Mouse (Mus musculus) liver (tissue): ENCODE data around the gene Gnl1.
"Not testable (repeated sequence)": the region's sequence is repeated elsewhere in the genome, so short reads cannot be mapped to it uniquely, and the experiment has no call there.

ENCODE experiments used
- DNase-seq: peaks from one replicate; pipeline ENCODE4 v3.0.0-alpha.2; 2020; ENCODE audit warnings: mixed read lengths

Gene Gnl1

DNA sequence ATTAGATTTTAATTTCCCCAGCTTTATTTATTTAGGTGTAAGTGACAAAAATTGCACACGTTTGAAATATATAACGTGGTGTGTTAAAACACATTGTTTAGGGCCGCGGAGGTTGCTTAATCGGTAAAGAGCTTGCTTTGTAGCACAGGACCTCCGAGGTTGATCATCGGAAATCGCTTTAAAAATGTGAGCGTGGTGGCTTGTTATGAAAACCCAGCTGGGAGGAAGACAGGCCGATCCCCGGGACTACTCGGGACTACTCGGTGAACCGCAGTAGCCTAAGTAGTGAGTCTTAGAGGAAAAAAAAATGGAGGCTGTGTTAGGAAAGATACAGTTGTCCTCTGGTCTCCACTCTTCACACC lies 15.2 kb downstream of the Gnl1 start:
- peak; percentile 34 for DNase-seq

DNA sequence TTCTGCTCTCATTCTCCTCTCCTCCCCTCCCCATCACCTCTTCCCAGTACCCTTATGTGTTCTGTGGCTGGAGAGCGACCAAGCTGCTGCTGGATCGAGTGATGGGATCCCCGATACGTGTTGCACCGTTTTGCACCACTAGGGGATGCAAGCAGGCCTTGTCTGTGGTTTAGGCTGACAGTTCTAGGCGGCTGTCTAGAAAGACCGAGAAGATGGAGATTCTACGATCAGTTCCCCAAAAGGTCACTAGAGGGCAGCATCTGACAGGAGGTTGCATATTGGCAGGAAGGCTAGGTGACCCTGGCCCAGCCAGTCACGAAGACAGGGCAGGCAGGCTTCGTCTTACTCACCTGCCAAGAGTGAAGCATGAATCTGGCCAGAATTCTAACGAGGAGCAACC lies 17.3 kb downstream of the Gnl1 start:
- DNase-seq, result peak; percentile 94

DNA sequence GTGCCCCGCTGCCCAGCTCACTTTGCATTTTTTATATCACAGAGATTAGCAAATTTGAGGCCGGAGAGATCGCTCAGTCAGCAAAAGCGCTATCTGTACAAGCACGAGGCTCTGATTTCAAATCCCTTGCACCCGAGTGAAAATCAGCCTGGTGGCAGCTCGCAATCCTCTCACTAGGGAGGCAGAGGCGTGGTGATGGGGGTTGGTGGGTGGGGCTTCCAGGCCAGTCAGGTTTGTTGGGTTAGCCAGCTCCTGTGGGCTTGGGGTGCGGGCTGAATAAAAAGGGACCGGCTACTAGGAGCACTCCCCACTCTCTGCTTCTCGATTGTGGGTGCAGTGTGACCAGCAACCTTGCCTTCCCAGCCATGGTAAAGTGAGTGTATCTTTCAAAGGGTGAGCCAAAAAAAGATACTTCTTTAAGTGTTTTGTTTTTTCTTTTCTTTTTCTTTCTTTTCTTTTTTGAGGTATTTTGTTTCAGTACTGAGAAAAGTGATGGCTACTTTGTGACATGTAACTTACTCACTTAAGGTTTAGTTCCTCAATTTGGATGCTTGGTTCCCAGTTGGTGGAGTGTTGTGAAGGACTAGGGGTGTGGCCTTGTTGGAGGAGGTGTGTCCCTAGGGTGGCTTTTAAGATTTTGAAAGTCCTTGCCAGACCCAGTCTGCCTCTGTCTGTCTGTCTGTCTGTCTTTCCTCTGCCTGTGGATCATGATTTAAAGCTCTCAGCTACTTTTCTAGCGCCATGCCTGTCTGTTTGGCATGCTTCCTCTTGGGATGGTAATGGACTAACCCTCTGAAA lies 18.3 kb downstream of the Gnl1 start:
- peak; percentile 85 for DNase-seq

DNA sequence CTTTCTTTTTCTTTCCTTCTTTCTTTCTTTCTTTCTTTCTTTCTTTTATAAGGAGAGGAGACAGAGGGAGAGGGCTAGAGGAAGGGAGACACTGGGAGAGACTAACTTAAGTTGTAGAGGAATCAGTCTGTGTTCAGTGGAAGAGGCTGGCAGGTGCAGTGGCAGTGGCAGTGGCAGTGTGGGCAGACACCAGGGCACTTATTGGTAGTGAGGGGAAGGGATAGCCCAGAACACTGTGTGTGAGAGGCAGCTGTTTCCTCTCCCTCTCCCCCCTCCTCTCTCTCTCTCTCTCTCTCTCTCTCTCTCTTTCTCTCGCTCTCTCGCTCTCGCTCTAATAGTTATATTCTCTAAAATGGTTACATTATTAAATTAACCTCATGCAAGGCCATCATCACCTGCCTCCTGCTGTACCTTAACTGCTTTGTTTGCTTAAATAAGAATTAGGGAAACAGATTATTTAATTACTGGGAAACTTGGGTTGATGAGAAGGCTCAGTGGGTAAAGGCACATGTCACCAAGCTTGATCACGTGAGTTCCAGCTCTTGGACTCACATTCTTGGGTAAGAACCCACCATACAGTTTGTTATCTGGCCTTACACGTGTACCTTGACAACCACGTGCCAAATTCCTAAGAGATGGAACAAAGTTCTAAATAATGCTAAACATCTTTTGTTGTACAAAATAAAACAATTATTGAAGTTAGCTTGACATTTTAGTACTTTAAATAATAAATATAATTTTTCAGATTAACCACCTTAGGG lies 19.1 kb downstream of the Gnl1 start:
- DNase-seq, result no peak

DNA sequence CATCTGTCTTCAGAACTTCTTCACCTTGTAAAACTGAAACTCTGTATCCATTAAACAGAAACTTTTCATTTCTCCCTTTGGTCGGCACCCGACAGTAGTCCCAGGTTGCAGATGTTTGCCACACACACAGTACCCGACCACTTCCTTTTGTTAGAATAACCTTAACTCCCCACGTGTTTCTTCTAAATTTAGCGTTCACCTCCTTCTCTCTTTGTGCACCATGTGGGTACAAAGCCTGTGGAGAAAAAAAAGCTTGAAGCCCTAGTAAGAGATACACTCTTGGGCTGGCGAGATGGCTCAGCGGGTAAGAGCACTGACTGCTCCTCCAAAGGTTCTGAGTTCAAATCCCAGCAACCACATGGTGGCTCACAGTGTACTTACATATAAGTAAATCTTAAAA lies 19.7 kb downstream of the Gnl1 start:
- no peak for DNase-seq

DNA sequence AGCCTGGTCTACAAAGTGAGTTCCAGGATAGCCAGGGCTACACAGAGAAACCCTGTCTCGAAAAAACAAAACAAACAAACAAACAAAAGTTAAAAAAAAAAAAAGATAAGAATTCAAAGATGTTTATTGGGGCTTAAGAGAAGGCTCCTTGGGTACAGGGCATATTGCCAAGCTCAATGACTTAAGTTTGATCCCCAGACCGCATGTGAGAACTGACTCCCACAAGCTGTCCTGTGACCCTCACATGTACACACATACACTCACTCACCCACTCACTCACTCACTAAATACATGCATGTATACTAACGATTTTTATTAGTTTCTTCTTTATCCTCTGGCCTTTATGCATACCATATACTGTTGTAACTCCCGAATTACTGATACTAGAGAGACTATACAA lies 20.7 kb downstream of the Gnl1 start:
- DNase-seq, result no peak

DNA sequence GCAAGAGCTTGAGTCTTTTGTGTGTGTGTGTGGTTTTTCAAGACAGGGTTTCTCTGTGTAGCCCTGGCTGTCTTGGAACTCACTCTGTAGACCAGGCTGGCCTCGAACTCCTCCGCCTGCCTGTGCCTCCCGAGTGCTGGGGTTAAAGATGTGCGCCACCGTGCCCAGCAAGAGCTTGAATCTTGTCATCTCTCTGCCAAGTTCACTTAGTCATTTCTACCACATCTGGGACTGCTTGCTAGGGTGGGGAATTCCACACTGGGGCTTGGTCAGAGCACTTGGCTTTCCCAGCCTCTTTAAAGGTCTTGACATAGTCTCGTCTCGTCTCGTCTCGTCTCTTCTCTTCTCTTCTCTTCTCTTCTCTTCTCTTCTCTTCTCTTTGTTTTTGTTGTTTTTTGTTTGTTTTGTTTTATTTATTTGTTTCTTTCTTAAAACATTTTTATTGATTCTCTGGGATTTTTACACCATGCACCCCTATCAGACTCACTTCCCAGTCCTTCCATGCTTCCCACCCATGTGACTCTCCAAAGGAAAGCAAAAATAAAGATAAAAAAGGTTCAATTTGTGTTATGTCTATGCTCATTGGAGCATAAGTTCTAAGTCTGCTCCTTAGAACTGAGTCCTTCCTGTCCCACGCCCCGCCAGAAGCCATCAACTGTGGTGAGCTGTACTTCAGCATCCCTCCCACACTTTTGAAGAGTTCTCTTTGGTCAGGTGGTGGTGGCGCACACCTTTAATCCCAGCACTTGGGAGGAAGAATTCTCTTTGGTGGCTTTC lies 21.7 kb downstream of the Gnl1 start:
- peak; percentile 39 for DNase-seq

DNA sequence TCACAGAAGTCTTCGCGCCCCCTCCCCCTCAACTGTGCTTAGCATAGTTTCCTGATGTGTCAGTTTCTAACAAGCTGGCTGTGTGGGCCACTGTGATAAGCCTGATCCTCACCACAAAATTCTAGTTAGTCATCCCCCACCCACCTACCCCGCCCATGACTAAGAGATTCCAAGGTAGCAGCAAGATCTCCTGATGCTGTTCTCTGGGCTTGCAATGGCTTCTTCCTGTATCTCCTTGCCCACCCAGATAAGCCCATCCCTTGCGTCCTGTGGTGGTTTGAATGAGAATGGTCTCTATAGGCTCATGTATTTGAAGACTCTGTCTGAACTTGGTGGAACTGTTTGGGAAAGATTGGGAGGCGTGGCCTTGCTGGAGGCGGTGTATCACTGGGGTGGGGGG lies 22.3 kb downstream of the Gnl1 start:
- DNase-seq, result peak; percentile 87

DNA sequence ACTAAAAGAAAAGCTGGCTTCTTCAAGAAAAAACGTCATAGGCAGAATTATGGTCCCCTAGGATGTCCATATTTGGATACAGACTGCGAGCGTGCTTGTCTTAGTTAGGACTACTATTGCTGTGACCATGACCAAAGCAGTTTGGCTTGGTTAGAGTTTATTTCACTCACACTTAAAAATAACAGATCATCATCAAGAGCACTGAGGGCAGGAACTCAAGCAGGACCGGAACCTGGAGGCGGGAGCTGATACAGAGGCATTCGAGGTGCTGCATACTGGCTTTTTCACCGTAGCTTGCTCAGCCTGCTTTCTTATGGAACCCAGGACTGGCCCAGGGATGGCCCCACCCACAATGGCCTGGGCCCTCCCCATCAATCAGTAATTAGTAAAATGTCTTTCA lies 23.7 kb downstream of the Gnl1 start:
- no peak for DNase-seq

DNA sequence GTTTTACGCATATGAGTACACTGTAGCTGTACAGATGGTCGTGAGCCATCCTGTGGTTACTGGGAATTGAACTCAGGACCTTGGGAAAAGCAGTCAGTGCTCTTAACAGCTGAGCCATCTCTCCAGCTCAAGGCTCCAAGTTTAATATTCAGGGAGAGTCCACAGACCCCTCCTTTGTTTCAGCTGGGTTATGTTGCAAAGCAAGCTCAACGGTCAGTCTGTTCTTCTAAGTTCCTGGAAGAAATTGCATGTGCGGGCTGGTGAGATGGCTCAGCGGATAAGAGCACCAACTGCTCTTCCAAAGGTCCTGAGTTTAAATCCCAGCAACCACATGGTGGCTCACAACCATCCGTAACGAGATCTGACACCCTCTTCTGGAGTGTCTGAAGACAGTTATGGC lies 24.8 kb downstream of the Gnl1 start:
- DNase-seq, result not testable (repeated sequence)

DNA sequence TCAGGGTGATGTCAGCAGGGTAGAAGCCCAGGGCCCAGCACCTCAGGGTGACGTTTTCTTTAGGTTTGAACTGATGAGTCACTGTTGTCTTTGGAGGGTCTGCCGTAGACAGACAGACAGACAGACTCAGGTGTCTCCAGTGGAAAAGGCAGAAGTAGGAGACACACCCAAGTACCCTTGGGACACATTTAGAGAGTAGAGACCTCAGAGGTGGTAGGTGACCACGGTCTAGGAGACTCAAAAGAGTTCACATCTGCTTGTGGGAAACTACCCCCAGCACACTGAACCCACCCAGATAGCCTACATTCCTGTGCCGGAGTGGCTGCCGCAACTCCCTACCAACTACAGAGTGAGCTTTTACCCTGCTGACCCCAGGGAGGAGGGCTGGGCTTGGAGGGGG lies 35.3 kb downstream of the Gnl1 start:
- no peak for DNase-seq

DNA sequence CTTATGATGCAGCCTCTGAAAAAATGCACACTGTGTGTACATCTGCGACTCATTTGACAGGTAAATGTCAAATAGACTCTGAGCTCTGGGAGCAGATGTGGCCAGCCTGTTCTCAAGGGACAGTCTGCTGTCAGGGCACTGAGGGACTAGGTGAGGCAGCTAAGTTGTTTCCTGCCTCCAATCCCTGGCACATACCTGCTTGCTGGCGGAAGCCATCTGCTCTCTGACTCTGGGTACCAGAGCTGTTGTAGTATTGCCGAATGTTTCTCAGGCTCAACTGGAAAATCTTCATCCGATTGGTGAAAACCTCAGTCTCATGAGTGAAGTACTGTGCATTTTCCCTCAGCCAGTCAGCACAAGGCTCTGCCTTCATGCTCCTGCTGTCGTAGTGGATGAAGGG lies 37.4 kb downstream of the Gnl1 start:
- no peak for DNase-seq

DNA sequence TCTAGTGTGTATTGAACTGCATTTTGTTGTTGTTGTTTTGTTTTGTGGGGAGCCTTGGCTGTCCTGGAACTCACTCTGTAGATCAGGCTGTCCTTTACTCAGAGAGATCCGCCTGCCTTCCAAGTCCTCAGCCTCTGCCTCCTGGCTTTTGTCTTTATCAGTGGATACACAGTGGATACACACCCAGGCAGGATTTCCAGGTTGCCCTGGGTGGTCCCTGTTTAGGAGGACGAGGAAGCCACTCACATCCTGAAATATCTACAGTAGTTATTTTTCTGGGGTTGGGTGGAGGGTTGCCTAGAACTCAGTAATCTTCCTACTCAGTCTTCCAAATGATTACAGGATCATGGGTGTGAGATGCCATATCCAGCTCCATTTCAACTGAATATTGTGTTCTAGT lies 39.3 kb downstream of the Gnl1 start:
- peak; percentile 57 for DNase-seq

DNA sequence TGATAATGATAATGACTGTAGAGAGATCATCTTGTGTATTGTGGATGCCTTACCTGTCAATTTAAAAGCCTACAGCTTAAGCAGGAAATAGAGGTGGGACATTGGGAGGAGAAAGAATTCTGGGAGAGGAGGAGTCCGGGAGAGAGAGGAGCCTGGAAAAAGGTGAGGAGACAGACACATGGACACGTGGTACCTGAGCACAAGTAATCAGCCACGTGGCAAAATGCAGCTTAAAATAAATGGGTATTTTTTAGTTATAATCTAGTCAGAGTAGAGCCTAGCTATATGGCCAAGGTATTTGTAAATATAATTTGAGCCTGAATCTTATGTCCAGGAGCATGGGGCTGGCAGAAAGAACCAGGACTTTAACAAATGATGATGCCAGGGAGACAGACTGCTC lies 39.9 kb downstream of the Gnl1 start:
- DNase-seq, result no peak

DNA sequence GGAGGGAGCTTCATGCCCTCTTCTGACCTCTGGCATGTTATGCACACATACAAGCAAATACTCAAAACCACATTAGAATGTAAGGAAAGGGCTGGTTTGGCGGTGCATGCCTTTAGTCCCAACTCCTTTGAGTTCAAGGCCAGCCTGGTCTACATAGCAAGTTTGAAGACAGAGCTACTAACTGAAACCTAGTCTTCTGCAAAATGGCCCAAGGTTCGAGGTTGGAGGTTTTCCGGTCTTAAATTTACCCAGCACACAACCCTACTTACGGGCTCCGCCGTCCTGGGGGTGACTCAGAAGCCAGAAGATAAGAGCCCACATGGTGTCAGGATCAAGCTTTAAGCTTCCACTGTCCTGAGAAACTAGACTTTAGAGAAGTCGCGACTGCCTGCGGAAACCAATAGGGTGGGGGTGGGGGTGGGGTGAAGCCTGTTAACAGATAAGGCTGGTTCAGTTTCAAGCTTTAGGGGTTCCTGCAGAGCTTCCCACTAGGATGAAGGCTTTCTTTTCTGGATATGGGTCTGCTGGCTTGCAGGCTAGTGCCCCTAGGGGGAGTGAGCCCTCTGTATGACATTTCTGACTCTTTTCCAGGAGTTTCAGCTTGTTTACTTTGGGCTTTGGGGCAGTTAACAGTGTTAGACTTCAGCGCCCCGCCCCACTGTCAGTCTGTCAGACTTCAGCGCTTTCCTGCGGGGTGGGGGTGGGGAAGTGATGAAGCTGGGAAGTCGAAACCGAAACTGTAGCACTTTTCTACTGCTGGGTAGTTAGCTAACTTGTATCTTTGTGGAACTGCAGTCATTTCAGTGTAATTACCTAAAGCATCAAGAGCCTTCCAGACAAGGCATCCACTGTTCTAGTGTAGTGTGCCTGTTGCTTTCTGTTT lies 40.8 kb downstream of the Gnl1 start, which contains the start of gene H2-T24:
H2-T24 (minus strand) TSS at position 370 of the 883 bp plus-strand sequence.
- DNase-seq, result peak; percentile 85

DNA sequence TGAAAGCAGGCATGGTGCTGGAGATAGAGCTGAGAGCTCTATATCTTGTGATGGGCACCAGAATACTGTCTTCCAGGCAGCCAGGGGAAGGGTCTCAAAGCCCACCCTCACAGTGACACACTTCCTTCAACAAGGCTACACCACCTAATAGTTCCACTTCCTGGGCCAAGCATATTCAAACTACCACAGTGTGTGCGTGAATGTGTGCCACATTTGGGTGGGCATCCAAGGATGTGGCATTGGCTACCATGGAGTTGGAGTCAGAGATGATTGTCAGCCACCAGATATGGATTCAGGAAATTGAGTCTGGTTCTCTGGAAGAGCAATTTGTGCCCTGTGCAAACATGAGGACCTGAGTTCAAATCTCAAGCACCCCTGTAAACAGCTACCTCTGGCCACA lies 41.7 kb downstream of the Gnl1 start:
- no peak for DNase-seq

DNA sequence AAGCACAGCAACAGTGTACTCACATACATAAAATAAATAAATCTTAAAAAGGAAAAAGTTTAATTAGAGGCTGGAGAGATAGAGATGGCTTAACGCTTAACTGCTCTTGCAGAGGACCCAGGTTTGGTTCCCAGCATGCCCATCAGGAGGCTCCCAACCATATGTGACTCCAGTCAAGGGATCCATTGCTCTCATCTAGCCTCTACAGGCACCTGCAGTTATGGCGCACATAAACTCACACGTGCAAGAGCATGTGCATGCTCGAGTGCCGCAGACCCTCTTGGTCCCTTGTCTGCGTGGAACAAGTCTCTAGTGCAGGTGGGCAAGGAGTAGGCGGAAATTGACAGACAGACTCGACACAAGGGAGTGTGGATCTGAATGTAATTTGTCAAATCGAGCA lies 42.4 kb downstream of the Gnl1 start:
- DNase-seq, result no peak

DNA sequence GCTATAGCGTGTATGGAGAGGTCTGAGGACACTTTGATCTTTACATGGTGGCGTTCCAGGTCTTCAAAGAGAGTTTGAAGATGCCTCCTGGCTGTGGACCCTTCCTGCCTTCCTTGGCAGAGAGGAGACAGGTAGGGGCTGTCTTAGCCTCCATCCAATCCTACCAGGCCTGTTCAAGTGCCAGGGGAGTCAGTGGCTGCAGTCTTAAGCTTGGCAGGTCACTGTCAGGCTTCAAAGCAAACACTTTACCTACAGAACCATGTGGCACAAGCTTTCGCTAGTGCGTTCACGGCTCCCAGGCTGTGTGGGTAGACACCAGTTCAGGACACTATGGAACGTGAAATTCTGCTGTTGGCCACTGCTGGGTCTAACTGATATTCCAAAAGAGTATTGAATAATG lies 43.3 kb downstream of the Gnl1 start:
- no peak for DNase-seq

DNA sequence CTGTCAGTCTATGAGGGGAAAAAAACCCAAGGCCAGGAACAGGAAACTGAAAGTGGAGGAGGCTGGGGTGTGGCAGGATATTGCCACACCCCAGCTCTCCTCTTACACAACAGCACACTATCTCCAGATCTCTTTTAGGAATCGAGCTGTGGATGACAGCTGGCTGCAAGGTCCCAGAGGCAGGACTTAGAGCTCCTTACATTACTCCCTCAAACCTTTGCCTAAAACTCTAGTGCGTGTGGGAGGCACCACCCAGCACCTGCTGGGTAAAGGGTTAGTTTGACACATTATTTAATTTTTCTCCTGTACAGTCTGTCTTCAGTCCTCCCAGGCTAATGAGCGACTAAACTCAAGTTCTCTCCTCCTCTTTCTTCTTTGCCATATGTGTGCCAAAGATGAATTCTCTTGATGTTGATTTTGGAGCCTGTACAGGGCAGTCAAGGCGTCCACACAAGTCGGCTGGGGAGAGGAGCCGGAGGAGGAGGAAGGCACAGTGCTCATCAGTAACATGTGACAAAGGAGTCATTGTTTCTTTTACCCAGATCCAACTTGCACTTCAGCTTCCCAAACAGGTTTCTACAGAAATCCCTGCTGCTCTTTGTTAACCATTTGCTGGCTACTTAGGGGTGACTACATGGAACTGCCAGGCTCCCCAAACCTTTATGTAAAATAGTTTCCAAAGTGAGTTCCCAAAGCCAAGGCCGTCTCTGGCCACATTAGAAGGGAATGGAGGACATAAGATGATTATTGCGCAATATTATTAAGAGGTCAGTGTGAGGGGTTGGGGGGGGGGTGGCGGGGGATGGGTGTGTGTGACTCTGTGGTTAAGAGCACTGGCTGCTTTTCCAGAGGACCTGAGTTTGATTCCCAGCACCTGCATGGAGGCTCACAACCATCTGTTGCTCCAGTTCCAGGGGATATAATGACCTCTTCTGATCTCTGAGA lies 44.3 kb downstream of the Gnl1 start:
- DNase-seq, result peak; percentile 48

DNA sequence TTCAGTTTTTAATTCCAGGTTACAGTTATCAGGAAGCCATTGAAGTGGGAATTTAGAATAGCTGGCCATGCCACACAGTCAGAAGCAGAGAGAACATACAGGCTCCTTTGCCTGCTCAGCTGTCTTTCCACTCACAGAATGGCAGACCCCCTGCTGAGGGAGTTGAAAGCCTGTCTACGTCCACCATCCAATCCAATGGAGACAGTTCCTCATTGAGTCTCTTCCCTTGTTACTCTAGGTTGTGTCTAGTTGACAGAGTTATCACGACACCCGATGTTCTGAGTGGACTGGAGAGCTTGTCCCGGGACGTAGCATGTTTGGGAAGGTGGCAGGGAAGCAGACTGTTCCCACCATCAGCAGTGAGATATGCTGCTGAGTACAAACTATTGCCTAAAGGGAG lies 45.5 kb downstream of the Gnl1 start:
- no peak for DNase-seq

DNA sequence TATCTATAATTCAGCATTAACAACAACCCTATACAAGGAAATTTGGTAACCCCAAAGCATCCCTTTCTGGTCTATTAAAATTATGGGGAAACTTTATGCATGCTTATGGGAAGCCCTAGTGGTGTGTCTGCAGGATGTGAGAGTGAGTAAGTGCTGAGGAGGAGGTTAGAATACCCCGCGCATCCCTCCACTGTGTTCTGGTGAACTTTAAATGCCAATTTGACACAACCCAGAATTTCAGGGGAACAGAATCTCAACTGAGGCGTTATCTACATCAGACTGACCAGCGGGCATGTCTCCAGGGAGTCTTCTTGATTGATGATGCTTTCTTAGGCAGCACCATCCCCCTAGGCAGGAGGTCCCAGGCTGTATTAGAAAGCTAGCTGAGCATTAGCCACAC lies 46.2 kb downstream of the Gnl1 start:
- DNase-seq, result no peak
